Mouse (Mus musculus): Measurements from ENCODE around the gene Gm16429. TPM values are rescaled to one million over a fixed set of nuclear protein-coding genes. Genes with fewer than 3 reads are reported as not detected.
"Not testable (repeated sequence)": the region's sequence is repeated elsewhere in the genome, so short reads cannot be mapped to it uniquely, and the experiment has no call there.

Gm16429 gene
- total RNA-seq (2021), result not detected

- not testable (repeated sequence) for DNase-seq
These were observed at the start of gene Gm16429 for GRCm38 (mm10) chr5:93928952-93929351. TSS of gene Gm16429 (minus strand) at chr5:93929052.

Other genes with a start within 250 kb of the Gm16429 start
- not detected for gene Gm7792, start 85.3 kb downstream of the Gm16429 start, total RNA-seq (2021)
- gene BC061212, start 141.5 kb upstream of the Gm16429 start, total RNA-seq (2021), result not detected
- not detected for gene Gm6351, start 147.3 kb upstream of the Gm16429 start, total RNA-seq (2021)

Measured in heart, postnatal 4 days (tissue).